Comparison of ENCODE assay signal across 8 mouse cellular contexts in the genomic region with DNA sequence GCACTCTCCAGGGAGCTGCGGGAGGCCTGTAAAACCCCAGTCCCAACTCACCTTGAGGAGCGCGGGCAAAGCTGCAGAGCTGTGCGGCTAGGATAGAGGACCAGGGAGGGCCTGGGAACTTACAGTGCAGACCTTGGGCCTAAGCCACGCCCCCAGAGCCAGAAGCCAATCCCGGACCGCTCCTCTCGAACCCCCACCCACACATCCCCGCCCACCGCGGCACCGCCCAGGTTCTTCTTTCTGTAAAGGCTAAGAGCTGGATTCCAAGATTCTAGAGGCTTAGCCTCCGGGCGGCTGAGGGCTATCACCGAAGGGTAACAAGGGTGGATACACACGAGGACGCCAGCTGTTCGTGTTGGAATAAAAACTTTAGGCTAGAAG. TPM values are rescaled to one million over a fixed set of nuclear protein-coding genes. Genes with fewer than 3 reads are reported as not detected.
DNase-seq lines count a peak whose midpoint lies in the region; ATAC-seq lines count a peak whose summit lies in the region.

A gene (minus strand): TSS at position 104 of the 381 bp plus-strand sequence.

- no peaks in the 10 kb centered on the region for H3K27me3 ChIP-seq in lung, embryonic 16.5 days (ENCODE audit: control insufficient read depth, insufficient read depth, low read depth, low read length)

- peaks cover 41% of the 10 kb centered on the region for H3K4me1 ChIP-seq in lung, embryonic 16.5 days (replicated peaks; ENCODE audit: control insufficient read depth, insufficient read depth, low read length)

- peak; percentile 96 for ATAC-seq in hematopoietic stem cell, adult 5-6 weeks (replicated peaks in 1 of 2; ENCODE audit: insufficient read depth in 1 of 2, low FRiP score in 2 of 2, low TSS enrichment in 1 of 2, low read depth in 1 of 2, poor library complexity in 2 of 2, severe bottlenecking in 2 of 2)
- peak; percentile 94 for ATAC-seq in lung, embryonic 16.5 days (ENCODE audit: low read depth)

- peak; percentile 87 for DNase-seq in MEL-GATA-1-ER (ENCODE audit: extremely low read depth, low read depth)
- peak; percentile 94 for DNase-seq in cerebellum, adult 8-10 months
- peak; percentile 91 for DNase-seq in forelimb bud, embryonic 11.5 days (ENCODE audit: low read depth, low spot score)
- DNase-seq in layer of hippocampus, adult 9-10 months (ENCODE audit: low spot score), result peak; percentile 63
- peak; percentile 80 for DNase-seq in ovary, postnatal 10 days (ENCODE audit: low spot score)
- DNase-seq in thymus, postnatal 10 days (ENCODE audit: low spot score in 2 of 2), result peak; percentile 87 to 94

- under 1% methylated on average over 18 of the region's 18 CpGs for WGBS in lung, embryonic 16.5 days

- no peaks in the 10 kb centered on the region for H3K9me3 ChIP-seq in lung, embryonic 16.5 days (ENCODE audit: control insufficient read depth, low read length)

- peak within 1 kb of the TSS; percentile 75 for H3K9ac ChIP-seq in lung, embryonic 16.5 days (ENCODE audit: low read length)

- H3K27ac ChIP-seq in lung, embryonic 16.5 days (ENCODE audit: low read length), result peak within 1 kb of the TSS; percentile 94

- peak within 1 kb of the TSS; percentile 73 for H3K4me3 ChIP-seq in lung, embryonic 16.5 days (ENCODE audit: low read length)

- no peaks in the 10 kb centered on the region for H3K36me3 ChIP-seq in lung, embryonic 16.5 days (ENCODE audit: control insufficient read depth, insufficient read depth, low read length)

- peak within 1 kb of the TSS; percentile 77 for H3K4me2 ChIP-seq in lung, embryonic 16.5 days (ENCODE audit: low read depth, low read length)

RNA-seq across cellular contexts. Expression of the gene that starts here (rescaled TPM):
- 0.25 TPM in 1 of 2 replicates, not detected in the other for total RNA-seq in hematopoietic stem cell, adult 5-6 weeks (2017)
- 15.6 and 17.1 TPM in 2 replicates for polyA plus RNA-seq in lung, embryonic 16.5 days (2015; fragmentation: Nextera tagmentation; extraction: Ambion mirVana)

Comparison
In these comparisons a context has a peak if more than half of its experiments do, and no peak if none do; other contexts are left out.
1. Peak in every context shown above with its lines: DNase-seq, ATAC-seq, H3K4me3 ChIP-seq and H3K27ac ChIP-seq.
2. Peak in ATAC-seq in hematopoietic stem cell, adult 5-6 weeks; RNA of the gene not detected or under 1 TPM.